Mouse (Mus musculus) hindbrain, embryonic 15.5 days (tissue): ENCODE results near the gene Slc35f4. TPM values are rescaled to one million over a fixed set of nuclear protein-coding genes. Genes with fewer than 3 reads are reported as not detected.
"Not testable (repeated sequence)": the region's sequence is repeated elsewhere in the genome, so short reads cannot be mapped to it uniquely, and the experiment has no call there.

Experiments
- ATAC-seq: fragments of 200-750 bp; cut with Nextera tagmentation; 2 replicates; pipeline ENCODE4 v1.8.0; 2017; ENCODE audit warnings: low read depth, moderate number of reproducible peaks, moderate TSS enrichment; ENCODE audit not compliant: low FRiP score
- H3K27ac ChIP-seq: fragments of 300-500 bp; sonication (generic); replicated peaks from 2 replicates; pipeline ENCODE4 v1.5.1; 2015; ENCODE audit warnings: mild to moderate bottlenecking, inconsistent platforms
- H3K27me3 ChIP-seq: fragments of 300-500 bp; sonication (generic); 2 replicates; pipeline ENCODE4 v1.6.1; 2015; ENCODE audit warnings: control low read depth, inconsistent platforms
- H3K36me3 ChIP-seq: fragments of 300-500 bp; sonication (generic); 2 replicates; pipeline ENCODE4 v1.6.1; 2015; ENCODE audit warnings: control low read depth, inconsistent platforms
- H3K4me1 ChIP-seq: fragments of 300-500 bp; sonication (generic); replicated peaks from 2 replicates; pipeline ENCODE4 v1.6.1; 2015; ENCODE audit warnings: control low read depth, inconsistent platforms
- H3K4me2 ChIP-seq: fragments of 300-500 bp; sonication (generic); 2 replicates; pipeline ENCODE4 v1.6.1; 2015; ENCODE audit warnings: moderate library complexity, mild to moderate bottlenecking, inconsistent platforms
- H3K4me3 ChIP-seq: fragments of 300-500 bp; sonication (generic); 2 replicates; pipeline ENCODE4 v1.5.1; 2015; ENCODE audit warnings: mild to moderate bottlenecking, inconsistent platforms
- H3K9ac ChIP-seq: fragments of 300-500 bp; sonication (generic); 2 replicates; pipeline ENCODE4 v1.6.1; 2015; ENCODE audit warnings: inconsistent platforms
- H3K9me3 ChIP-seq: fragments of 300-500 bp; sonication (generic); 2 replicates; pipeline ENCODE4 v1.6.1; 2016; ENCODE audit warnings: control low read depth, inconsistent platforms
- WGBS: fragments of 180-500 bp; shearing (Covaris S2); methylation state at CpG from one replicate; pipeline ENCODE4 v1.1.7; 2015; 5-methylcytosine and 5-hydroxymethylcytosine counted together
- polyA plus RNA-seq: library from polyadenylated mRNA; unstranded; fragments of >200 nt; fragmentation: Nextera tagmentation; extraction: Ambion mirVana; gene quantifications from 2 replicates; pipeline ENCODE4 v1.2.1, GENCODE M21; 2015

Slc35f4 gene
- polyA plus RNA-seq, 1 experiment from 2014 or later: 22.5 TPM

DNA sequence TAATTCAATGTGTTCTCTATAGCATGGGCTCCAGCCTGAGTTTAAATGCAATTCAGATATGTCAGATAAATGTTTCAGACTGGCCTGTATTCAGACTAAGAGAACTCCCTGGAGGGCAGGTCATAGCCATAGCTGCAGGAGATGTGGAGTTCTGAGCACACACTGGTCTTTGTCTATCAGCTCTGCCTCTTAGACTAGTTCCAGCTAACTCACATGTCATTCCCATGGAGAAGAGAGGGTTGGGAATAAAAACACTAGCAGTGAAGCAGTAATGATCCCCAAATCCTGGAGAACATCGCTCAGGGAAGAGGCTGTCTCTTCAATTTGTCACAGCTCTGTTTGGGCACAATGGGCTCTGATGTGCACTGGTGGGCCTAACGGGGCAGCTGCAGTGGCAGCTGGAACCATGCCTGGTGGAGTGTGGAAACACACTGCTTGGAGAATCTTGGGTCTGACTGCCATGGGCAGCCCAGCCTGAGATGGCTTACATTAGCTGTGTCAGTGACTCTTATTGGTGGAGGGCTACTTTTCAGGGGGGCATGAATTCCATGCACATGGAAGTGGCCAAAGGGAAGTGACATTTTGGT is 223.5 kb downstream of the Slc35f4 start:
- 37% methylated on average over 2 of the region's 2 CpGs for WGBS
- ATAC-seq: peak; percentile 61; the same call in 1 of the 2 replicates
- Histone ChIP-seq H3K4me2 (no peak overlapping the region), H3K9me3 (no peaks in the 10 kb centered on the region), H3K4me1 (0 out of 2 replicates have a peak, but pooled peaks cover 3% of the 10 kb centered on the region), H3K9ac (no peak overlapping the region), H3K36me3 (no peaks in the 10 kb centered on the region), H3K27me3 (no peaks in the 10 kb centered on the region), H3K4me3 (no peak overlapping the region), H3K27ac (no peak overlapping the region)

DNA sequence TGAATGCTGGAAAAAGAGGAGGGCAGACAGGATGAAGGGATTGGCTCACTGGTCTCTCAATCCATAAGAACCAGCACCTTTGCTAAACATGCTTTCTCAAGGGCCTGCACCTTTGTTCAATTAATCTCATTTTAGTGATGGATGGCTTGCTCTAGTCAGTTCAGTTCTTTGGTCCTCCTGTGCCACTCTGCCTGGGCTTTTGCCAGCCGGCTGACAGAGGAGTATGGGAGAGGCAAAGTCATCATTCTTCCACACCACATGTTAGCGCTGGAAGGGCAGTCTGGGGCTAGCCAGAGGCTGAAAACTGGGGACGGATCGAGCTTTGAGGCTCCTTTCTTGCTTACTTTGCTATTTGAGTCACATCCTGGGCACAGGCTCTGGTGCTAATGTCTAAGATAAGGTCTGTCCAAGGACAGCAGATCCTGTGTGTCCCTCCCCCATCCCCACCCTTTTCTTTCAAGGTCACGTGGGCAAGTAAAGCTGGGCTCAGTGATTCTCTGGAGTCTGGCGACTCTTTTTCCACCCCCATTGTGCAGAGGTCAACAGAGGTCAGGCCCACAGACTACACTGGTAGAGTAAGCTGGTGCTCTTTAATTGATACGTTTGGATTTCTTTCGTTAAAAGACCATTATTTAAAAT is 224.7 kb downstream of the Slc35f4 start:
- 28% methylated on average over 8 of the region's 8 CpGs for WGBS
- Histone ChIP-seq H3K36me3 (no peaks in the 10 kb centered on the region), H3K9ac (no peak overlapping the region), H3K9me3 (no peaks in the 10 kb centered on the region), H3K27me3 (no peaks in the 10 kb centered on the region), H3K4me2 (no peak overlapping the region), H3K27ac (no peak overlapping the region), H3K4me1 (0 out of 2 replicates have a peak, but pooled peaks cover 3% of the 10 kb centered on the region), H3K4me3 (no peak overlapping the region)
- no peak for ATAC-seq

DNA sequence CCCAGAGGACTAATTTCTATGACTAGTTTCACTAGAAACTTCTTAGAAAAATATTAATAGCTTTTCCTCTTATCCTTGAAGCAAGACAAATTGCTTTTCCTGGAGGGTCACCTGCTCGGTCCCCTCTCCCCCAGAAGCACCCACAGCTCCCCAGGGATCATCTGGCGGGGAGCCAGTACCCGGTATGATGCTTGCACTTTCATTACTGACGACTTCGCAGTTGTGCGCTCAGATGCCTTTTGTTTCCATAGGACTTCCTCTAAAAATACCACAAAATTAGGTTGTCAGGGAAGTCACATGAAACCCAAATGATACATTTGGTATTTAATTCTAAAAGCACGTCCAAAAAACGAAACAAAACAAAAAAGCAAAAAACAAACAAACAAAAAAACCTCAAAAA is 225.5 kb downstream of the Slc35f4 start:
- Histone ChIP-seq H3K4me2 (no peak overlapping the region), H3K9ac (no peak overlapping the region), H3K4me1 (0 out of 2 replicates have a peak, but pooled peaks cover 3% of the 10 kb centered on the region), H3K4me3 (no peak overlapping the region), H3K9me3 (no peaks in the 10 kb centered on the region), H3K27me3 (no peaks in the 10 kb centered on the region), H3K27ac (no peak overlapping the region), H3K36me3 (no peaks in the 10 kb centered on the region)
- WGBS: 50% methylated on average over 8 of the region's 8 CpGs
- ATAC-seq: no peak

DNA sequence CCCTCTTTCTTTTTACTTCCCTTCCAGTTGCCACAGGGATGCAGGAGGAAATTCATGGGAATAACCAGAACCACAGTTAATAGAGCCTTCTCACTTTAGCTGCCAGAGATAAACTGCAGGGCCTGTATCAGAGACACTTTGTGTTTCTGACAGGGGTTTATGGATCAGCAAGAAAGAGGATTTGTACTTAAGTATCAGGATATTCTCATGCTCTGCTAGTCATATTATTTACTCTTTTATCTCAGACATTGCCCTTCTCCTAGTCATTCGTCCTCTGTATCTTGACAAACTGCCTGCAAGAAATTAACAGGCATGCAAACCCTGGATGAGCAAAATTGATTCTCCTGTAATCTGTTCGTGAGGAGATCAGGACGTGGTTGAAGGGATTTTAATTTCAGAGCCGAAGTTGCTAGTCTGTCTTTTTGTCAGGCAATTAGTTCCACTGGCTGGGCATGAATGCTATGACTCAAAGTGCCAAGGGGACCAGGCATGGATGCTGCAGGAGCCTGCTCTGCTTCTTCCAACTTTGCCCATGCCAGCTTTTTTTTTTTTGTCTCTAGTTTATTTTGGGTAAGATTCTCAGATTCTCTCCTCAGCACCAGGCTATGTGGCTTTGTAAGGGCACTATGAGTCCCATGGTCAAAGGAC is 231.9 kb downstream of the Slc35f4 start:
- H3K9ac ChIP-seq: no peak overlapping the region
- H3K9me3 ChIP-seq: no peaks in the 10 kb centered on the region
- WGBS: 14% methylated on average over 4 of the region's 4 CpGs
- no peak overlapping the region for H3K4me3 ChIP-seq
- no peaks in the 10 kb centered on the region for H3K27me3 ChIP-seq
- peak overlapping the region; percentile 61 for H3K27ac ChIP-seq
- no peaks in the 10 kb centered on the region for H3K36me3 ChIP-seq
- no peak overlapping the region for H3K4me2 ChIP-seq
- peak; percentile 92 for ATAC-seq
- peaks cover 15% of the 10 kb centered on the region for H3K4me1 ChIP-seq

DNA sequence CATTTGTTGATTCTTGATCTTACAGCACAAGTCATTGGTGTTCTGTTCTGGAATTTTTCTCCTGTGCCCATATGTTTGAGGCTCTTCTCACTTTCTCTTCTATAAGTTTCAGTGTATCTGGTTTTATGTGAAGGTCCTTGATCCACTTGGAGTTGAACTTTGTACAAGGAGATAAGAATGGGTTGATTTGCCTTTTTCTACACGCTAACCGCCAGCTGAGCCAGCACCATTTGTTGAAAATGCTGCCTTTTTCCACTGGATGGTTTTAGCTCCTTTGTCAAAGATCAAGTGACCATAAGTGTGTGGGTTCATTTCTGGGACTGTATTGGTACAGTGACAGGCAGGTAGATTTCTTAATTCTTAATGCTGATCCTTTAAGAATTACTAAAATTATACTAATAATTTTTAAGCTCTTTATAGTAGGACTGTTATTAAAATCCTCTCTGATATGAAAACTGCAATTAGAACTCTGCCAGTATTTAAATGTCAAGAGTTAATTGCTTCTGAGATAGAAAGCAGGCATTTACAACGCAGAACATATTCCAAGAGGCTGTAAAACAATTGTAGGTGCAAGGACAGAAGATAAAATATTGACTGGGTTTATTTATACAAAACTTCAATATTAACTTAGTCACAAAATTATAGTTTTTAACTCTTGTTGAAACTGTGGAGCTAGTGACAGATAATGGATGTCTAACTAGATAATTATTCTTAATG is 235.7 kb downstream of the Slc35f4 start:
- ATAC-seq: no peak
- H3K4me2 ChIP-seq: no peak overlapping the region
- H3K27me3 ChIP-seq: no peaks in the 10 kb centered on the region
- no peak overlapping the region for H3K27ac ChIP-seq
- no peak overlapping the region for H3K9ac ChIP-seq
- H3K9me3 ChIP-seq: no peaks in the 10 kb centered on the region
- H3K4me1 ChIP-seq: peaks cover 15% of the 10 kb centered on the region
- H3K4me3 ChIP-seq: no peak overlapping the region
- WGBS: 89% methylated on average over 3 of the region's 3 CpGs
- no peaks in the 10 kb centered on the region for H3K36me3 ChIP-seq

DNA sequence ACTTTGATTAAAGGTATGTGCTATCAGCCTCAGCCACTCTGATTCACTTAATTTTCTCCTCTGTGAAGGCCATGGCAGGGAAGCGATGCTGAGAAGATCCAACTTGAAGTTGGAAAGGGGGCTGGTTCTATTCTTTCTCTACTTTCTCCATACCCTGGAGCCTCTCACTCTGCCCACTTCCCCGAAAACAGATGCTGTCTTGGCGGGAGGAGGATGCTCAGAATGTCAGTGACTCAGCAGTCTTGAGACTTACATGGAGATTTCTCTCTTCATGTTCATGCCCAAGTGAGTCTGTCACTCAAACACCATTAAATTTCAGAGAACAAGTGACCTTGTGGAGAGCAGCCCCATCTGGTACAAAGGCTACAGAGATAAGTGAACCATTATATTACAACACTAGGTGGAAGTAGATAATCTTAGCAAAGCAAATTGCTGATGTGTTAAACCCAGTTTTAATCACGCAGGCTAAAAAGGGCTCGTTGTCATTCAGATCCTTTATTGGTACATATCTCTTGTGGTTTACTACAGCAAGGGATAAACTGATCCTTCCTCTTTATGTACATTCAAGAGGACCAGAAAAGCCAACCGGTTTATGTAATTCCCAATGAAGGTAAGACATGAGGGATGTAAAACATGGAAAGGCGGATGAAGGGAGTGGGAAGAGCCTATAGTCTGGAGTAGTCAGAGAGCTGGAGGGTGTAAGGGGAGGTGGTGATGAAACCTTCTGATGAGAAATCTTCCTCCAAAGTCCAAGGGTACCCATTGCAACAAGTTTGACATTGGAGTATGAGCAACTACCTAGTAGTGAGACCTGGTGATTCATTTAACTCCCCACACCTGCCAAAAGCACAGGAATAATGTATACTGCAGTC is 241.8 kb downstream of the Slc35f4 start:
- Histone ChIP-seq H3K9me3 (no peaks in the 10 kb centered on the region), H3K9ac (no peak overlapping the region), H3K4me2 (no peak overlapping the region), H3K4me3 (no peak overlapping the region), H3K27me3 (no peaks in the 10 kb centered on the region), H3K36me3 (no peaks in the 10 kb centered on the region), H3K27ac (no peak overlapping the region), H3K4me1 (no peaks in the 10 kb centered on the region)
- 81% methylated on average over 7 of the region's 7 CpGs for WGBS
- no peak for ATAC-seq

DNA sequence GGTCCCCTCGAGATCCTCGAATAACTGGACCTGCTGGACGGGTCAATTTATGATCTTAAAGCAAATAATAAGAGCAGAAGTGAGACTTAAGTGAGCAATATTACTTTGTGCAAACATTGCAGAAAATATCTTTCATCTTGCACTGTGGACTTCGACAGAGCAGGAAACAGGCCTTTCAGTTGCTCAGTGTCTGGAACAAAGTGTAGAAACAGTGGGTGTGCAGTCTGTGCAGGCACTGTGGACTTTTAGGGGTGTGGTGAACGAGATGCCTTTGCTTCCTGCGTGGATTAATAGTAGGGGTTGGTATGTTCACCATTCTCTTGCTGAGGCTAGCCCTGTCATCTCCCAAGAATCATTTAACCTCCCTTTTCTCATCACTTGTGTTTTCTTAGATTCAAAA is 247.0 kb downstream of the Slc35f4 start:
- Histone ChIP-seq H3K27ac (no peak overlapping the region), H3K27me3 (no peaks in the 10 kb centered on the region), H3K4me3 (no peak overlapping the region), H3K36me3 (no peaks in the 10 kb centered on the region), H3K4me2 (no peak overlapping the region), H3K9ac (no peak overlapping the region), H3K4me1 (no peaks in the 10 kb centered on the region), H3K9me3 (no peaks in the 10 kb centered on the region)
- WGBS: 85% methylated on average over 6 of the region's 6 CpGs
- no peak for ATAC-seq

DNA sequence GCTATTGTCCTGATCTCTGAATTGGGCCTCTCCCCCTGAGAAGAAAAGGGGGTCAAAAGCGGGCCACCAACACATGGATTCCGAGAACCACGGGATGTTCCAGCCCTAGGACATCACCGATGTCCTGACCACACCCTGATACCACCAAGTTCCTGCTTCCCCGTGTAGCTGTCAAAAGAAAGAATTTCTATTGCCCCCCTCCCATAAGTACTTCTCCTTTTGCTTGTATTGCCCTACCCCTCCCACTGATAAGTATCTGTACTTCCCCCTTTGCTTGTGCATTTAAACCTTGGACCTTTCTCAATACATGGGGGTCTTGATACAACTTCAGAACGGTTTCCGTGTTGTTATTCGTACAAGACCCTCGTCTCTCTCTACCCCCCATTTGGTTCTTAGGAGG is 247.4 kb downstream of the Slc35f4 start:
- not testable (repeated sequence) for H3K4me1 ChIP-seq, H3K9ac ChIP-seq, H3K9me3 ChIP-seq, ATAC-seq, H3K4me2 ChIP-seq, H3K36me3 ChIP-seq, H3K27ac ChIP-seq, H3K4me3 ChIP-seq, H3K27me3 ChIP-seq
- 92% methylated on average over 9 of the region's 9 CpGs for WGBS

DNA sequence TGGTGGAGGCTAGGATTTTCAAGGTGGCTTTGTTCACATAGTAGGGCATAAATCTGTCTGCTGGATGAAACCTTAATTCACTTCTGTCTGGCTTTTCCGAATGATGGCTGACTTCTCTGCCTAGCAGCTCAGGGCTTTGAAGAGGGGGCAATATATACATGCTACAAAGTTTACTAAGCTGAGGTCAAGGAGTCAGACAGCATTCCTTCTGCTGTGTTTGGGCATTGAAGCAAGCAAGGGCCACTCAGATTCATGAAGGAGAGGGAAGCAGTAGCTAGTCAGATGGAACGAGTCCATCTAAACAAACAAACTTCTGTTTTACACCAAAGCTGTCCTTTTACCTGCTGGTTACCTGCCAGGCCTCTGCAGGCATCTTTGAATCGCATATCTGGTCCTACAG is 248.2 kb downstream of the Slc35f4 start:
- no peak overlapping the region for H3K4me3 ChIP-seq
- WGBS: 69% methylated on average over 3 of the region's 3 CpGs

DNA sequence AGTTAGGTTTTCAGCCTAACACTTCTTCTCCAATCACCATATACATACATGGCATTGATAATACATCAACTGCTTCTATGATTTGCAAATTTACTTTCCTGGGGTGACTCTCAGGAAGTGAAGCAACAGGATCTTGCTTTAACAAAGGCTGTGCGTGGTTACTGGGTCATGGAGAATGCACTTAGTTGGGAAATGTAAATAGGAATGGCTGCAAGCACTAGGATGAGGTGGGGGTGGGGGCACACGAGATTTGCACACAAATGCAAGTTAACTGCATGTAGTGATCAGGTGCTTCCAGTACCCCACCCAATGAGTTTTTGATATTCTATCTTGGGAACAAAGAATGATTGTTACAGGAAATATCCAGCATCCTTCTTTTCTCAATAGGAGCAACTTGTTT is 250.5 kb downstream of the Slc35f4 start:
- WGBS: 31% methylated on average over 2 of the region's 2 CpGs
- ATAC-seq: no peak
- H3K4me3 ChIP-seq: no peak overlapping the region
- H3K9me3 ChIP-seq: no peaks in the 10 kb centered on the region
- H3K27ac ChIP-seq: no peak overlapping the region
- no peak overlapping the region for H3K9ac ChIP-seq
- no peaks in the 10 kb centered on the region for H3K4me1 ChIP-seq
- no peaks in the 10 kb centered on the region for H3K27me3 ChIP-seq
- no peak overlapping the region for H3K4me2 ChIP-seq
- no peaks in the 10 kb centered on the region for H3K36me3 ChIP-seq

More for the DNA sequence above, 248.2 kb downstream of the Slc35f4 start:
- Histone ChIP-seq H3K9ac (no peak overlapping the region), H3K27ac (no peak overlapping the region), H3K9me3 (no peaks in the 10 kb centered on the region), H3K36me3 (no peaks in the 10 kb centered on the region), H3K4me2 (no peak overlapping the region), H3K27me3 (no peaks in the 10 kb centered on the region), H3K4me1 (no peaks in the 10 kb centered on the region)
- no peak for ATAC-seq

DNA sequence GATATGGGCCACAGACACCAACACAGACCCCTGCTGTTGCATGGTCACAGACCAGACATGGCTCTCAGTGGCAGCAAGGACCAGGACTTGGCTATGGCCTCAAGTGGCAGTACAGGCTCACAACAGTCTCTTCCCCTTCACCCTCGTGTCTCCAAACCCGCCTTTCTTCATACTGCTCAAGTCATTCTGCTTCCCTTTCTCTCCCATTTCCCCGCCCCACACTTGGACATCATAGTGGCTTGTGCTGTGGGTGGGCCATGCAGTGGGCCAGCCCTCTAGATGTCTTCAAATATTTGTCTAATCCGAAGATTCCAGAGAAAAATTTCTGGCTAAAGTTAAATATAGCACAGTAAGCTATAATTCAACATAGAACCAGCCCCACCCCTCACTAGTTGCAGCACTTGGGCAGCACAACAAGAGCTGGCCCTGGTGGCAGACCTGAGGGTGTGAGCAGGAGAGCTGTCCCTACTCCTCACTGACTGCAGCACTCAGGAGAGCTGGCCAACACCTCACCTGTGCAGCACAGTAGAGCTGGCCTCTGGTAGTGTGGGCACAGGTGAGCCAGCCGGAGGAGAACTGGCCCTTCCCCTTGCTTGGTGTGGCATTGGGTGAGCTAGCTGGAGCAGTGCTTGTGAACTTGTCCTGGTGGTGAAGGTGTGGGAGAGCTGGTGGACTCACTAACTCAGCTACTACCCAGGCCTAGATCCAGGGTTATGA is 260.4 kb downstream of the Slc35f4 start:
- no peak overlapping the region for H3K9ac ChIP-seq
- no peak overlapping the region for H3K4me2 ChIP-seq
- H3K4me1 ChIP-seq: no peaks in the 10 kb centered on the region
- no peaks in the 10 kb centered on the region for H3K36me3 ChIP-seq
- no peaks in the 10 kb centered on the region for H3K9me3 ChIP-seq
- no peak overlapping the region for H3K27ac ChIP-seq
- ATAC-seq: no peak
- 88% methylated on average over 5 of the region's 5 CpGs for WGBS
- H3K27me3 ChIP-seq: no peaks in the 10 kb centered on the region
- H3K4me3 ChIP-seq: no peak overlapping the region
